Mouse (Mus musculus) cerebellum, adult 2 months (tissue): ENCODE data around the gene Fam241a. TPM values are rescaled to one million over a fixed set of nuclear protein-coding genes. Genes with fewer than 3 reads are reported as not detected.
A peak's percentile ranks its signal among the peaks of the same experiment; 100 is the strongest.

Source experiments
- DNase-seq, 2 experiments: peaks; one replicate each; pipeline ENCODE4 v3.0.0; 2021
- H3K27ac ChIP-seq: fragments of 200-500 bp; 2 replicates; pipeline ENCODE4 v1.5.1; 2012; ENCODE audit warnings: low read length, control low read depth, inconsistent platforms; ENCODE audit not compliant: insufficient read depth
- H3K27me3 ChIP-seq: fragments of 200-500 bp; 2 replicates; pipeline ENCODE4 v1.6.1; 2012; ENCODE audit warnings: inconsistent platforms, mild to moderate bottlenecking, low read length, moderate library complexity; ENCODE audit not compliant: control insufficient read depth, insufficient read depth
- H3K4me1 ChIP-seq: fragments of 200-500 bp; 2 replicates; pipeline ENCODE4 v1.6.1; 2011; ENCODE audit warnings: low read length; ENCODE audit not compliant: control insufficient read depth, insufficient read depth
- H3K4me3 ChIP-seq: fragments of 200-500 bp; replicated peaks from 2 replicates; pipeline ENCODE3; 2011; ENCODE audit warnings: mild to moderate bottlenecking, low read depth, low read length, control low read depth; ENCODE audit not compliant: insufficient read depth
- CTCF ChIP-seq: fragments of 200-500 bp; IDR thresholded peaks from 2 replicates; pipeline ENCODE4 v1.5.1; 2011; ENCODE audit warnings: low read depth, mild to moderate bottlenecking, control low read depth, low read length, moderate library complexity, borderline replicate concordance; ENCODE audit not compliant: insufficient read depth
- POLR2A ChIP-seq: fragments of 200-500 bp; IDR thresholded peaks from 2 replicates; pipeline ENCODE4 v1.6.1; 2011; ENCODE audit warnings: low read length, control low read depth, borderline replicate concordance; ENCODE audit not compliant: insufficient read depth
- whole genome bisulfite sequencing: fragments of 180-500 bp; shearing (Covaris S2); methylation state at CpG from one replicate; pipeline ENCODE4 v1.1.7; 2018; 5-methylcytosine and 5-hydroxymethylcytosine counted together
- polyA plus RNA-seq: library from polyadenylated mRNA; depleted of rRNA; stranded (reverse); fragments of >200 nt; gene quantifications from 2 replicates; pipeline ENCODE4 v1.2.3, GENCODE M21; 2012; rRNA removed

The Fam241a gene
- polyA plus RNA-seq, result 1.6 and 1.9 TPM in 2 replicates

- Histone ChIP-seq H3K27me3 (no peaks in the 10 kb centered on the region), H3K4me1 (no peaks in the 10 kb centered on the region)
Measured at GRCm38 (mm10) chr3:127895792-127896541, at the start of gene Fam241a. TSS of gene Fam241a (minus strand) at chr3:127896324.

GRCm38 (mm10) chr3:127932453-127932852 is 36.3 kb upstream of the Fam241a start:
- Histone ChIP-seq H3K27ac (no peak overlapping the region), H3K27me3 (no peaks in the 10 kb centered on the region), H3K4me3 (no peak overlapping the region), H3K4me1 (no peaks in the 10 kb centered on the region)
- TF ChIP-seq CTCF, result no peak
- TF ChIP-seq POLR2A, result no peak
- no peak for DNase-seq
- WGBS, result 91% methylated on average over 11 of the region's 11 CpGs

More at GRCm38 (mm10) chr3:127895792-127896541, at the start of gene Fam241a:
- H3K27ac ChIP-seq, result no peak within 1 kb of the TSS
- TF ChIP-seq CTCF, result no peak
- no peak for TF ChIP-seq POLR2A
- peak within 1 kb of the TSS; percentile 82 for H3K4me3 ChIP-seq
- under 1% methylated on average over 93 of the region's 94 CpGs for WGBS
- peak; percentile 81 to 82 for DNase-seq

GRCm38 (mm10) chr3:127930326-127931012 is 34.3 kb upstream of the Fam241a start:
- no peak overlapping the region for H3K4me3 ChIP-seq
- TF ChIP-seq POLR2A (no peak), CTCF (no peak)
- no peak overlapping the region for H3K27ac ChIP-seq
- 84% methylated on average over 9 of the region's 9 CpGs for WGBS
- DNase-seq, result no peak
- H3K27me3 ChIP-seq, result no peaks in the 10 kb centered on the region
- H3K4me1 ChIP-seq, result no peaks in the 10 kb centered on the region

GRCm38 (mm10) chr3:127929921-127930320 is 33.8 kb upstream of the Fam241a start:
- Histone ChIP-seq H3K4me3 (no peak overlapping the region), H3K4me1 (no peaks in the 10 kb centered on the region), H3K27ac (no peak overlapping the region), H3K27me3 (no peaks in the 10 kb centered on the region)
- no peak for TF ChIP-seq POLR2A
- TF ChIP-seq CTCF, result no peak
- 85% methylated on average over 9 of the region's 9 CpGs for WGBS
- no peak for DNase-seq

GRCm38 (mm10) chr3:127926635-127927183 is 30.6 kb upstream of the Fam241a start:
- TF ChIP-seq CTCF (no peak), POLR2A (no peak)
- Histone ChIP-seq H3K4me3 (no peak overlapping the region), H3K4me1 (no peaks in the 10 kb centered on the region), H3K27ac (no peak overlapping the region), H3K27me3 (no peaks in the 10 kb centered on the region)
- WGBS, result 56% methylated on average over 9 of the region's 9 CpGs
- no peak for DNase-seq

GRCm38 (mm10) chr3:127924464-127924863 is 28.3 kb upstream of the Fam241a start:
- TF ChIP-seq POLR2A (no peak), CTCF (no peak)
- no peak overlapping the region for H3K4me3 ChIP-seq
- H3K27ac ChIP-seq, result no peak overlapping the region
- no peaks in the 10 kb centered on the region for H3K27me3 ChIP-seq
- DNase-seq, result no peak
- WGBS, result 76% methylated on average over 2 of the region's 2 CpGs
- no peaks in the 10 kb centered on the region for H3K4me1 ChIP-seq

GRCm38 (mm10) chr3:127923183-127923582 is 27.1 kb upstream of the Fam241a start:
- Histone ChIP-seq H3K4me1 (no peaks in the 10 kb centered on the region), H3K27ac (no peak overlapping the region), H3K27me3 (no peaks in the 10 kb centered on the region), H3K4me3 (no peak overlapping the region)
- 71% methylated on average over 2 of the region's 2 CpGs for WGBS
- TF ChIP-seq POLR2A, result no peak
- TF ChIP-seq CTCF, result no peak
- DNase-seq, result no peak
